Mouse (Mus musculus) intestine, postnatal 0 days (tissue): ENCODE results near the gene C1qtnf4. TPM values are rescaled to one million over a fixed set of nuclear protein-coding genes. Genes with fewer than 3 reads are reported as not detected.

Source experiments
- ATAC-seq: fragments of 200-750 bp; cut with Nextera tagmentation; 2 replicates; pipeline ENCODE4 v1.8.0; 2017; ENCODE audit warnings: mild to moderate bottlenecking, moderate TSS enrichment, moderate library complexity
- H3K27ac ChIP-seq: fragments of 300-500 bp; sonication (generic); 2 replicates; pipeline ENCODE4 v1.5.1; 2014; ENCODE audit warnings: mild to moderate bottlenecking, low read depth, low read length, moderate library complexity
- H3K27me3 ChIP-seq: fragments of 300-500 bp; sonication (generic); replicated peaks from 2 replicates; pipeline ENCODE4 v1.6.1; 2014; ENCODE audit warnings: low read length, mixed read lengths; ENCODE audit not compliant: control insufficient read depth, insufficient read depth
- H3K36me3 ChIP-seq: fragments of 300-500 bp; sonication (generic); 2 replicates; pipeline ENCODE4 v1.6.1; 2014; ENCODE audit warnings: mild to moderate bottlenecking, moderate library complexity; ENCODE audit not compliant: control insufficient read depth, insufficient read depth
- H3K4me1 ChIP-seq: fragments of 300-500 bp; sonication (generic); replicated peaks from 2 replicates; pipeline ENCODE4 v1.6.1; 2014; ENCODE audit warnings: antibody characterized with exemption, low read length, mixed read lengths; ENCODE audit not compliant: control insufficient read depth, insufficient read depth
- H3K4me2 ChIP-seq: fragments of 300-500 bp; sonication (generic); replicated peaks from 2 replicates; pipeline ENCODE4 v1.6.1; 2014; ENCODE audit warnings: low read depth, mild to moderate bottlenecking, moderate library complexity
- H3K4me3 ChIP-seq: fragments of 300-500 bp; sonication (generic); 2 replicates; pipeline ENCODE4 v1.5.1; 2014; ENCODE audit warnings: low read depth, low read length
- H3K9ac ChIP-seq: fragments of 300-500 bp; sonication (generic); 2 replicates; pipeline ENCODE4 v1.6.1; 2014; ENCODE audit warnings: mild to moderate bottlenecking, low read depth, low read length
- H3K9me3 ChIP-seq: fragments of 300-500 bp; sonication (generic); 2 replicates; pipeline ENCODE4 v1.6.1; 2016; ENCODE audit warnings: mixed run types; ENCODE audit not compliant: control insufficient read depth
- CTCF ChIP-seq: sonication (generic); IDR thresholded peaks from 2 replicates; pipeline ENCODE4 v1.5.1; 2016; ENCODE audit warnings: low read depth, mild to moderate bottlenecking, control low read depth, antibody characterized with exemption, moderate library complexity
- WGBS: fragments of 180-500 bp; shearing (Covaris S2); extraction: QIAGEN DNeasy Blood & Tissue Kit; methylation state at CpG from one replicate; pipeline ENCODE4 v1.1.7; 2014; 5-methylcytosine and 5-hydroxymethylcytosine counted together
- polyA plus RNA-seq: library from polyadenylated mRNA; unstranded; fragments of >200 nt; fragmentation: Nextera tagmentation; extraction: Ambion mirVana; gene quantifications from 2 replicates; pipeline ENCODE4 v1.2.1, GENCODE M21; 2015

The C1qtnf4 gene
- polyA plus RNA-seq, result 6.5 and 7.6 TPM in 2 replicates

DNA sequence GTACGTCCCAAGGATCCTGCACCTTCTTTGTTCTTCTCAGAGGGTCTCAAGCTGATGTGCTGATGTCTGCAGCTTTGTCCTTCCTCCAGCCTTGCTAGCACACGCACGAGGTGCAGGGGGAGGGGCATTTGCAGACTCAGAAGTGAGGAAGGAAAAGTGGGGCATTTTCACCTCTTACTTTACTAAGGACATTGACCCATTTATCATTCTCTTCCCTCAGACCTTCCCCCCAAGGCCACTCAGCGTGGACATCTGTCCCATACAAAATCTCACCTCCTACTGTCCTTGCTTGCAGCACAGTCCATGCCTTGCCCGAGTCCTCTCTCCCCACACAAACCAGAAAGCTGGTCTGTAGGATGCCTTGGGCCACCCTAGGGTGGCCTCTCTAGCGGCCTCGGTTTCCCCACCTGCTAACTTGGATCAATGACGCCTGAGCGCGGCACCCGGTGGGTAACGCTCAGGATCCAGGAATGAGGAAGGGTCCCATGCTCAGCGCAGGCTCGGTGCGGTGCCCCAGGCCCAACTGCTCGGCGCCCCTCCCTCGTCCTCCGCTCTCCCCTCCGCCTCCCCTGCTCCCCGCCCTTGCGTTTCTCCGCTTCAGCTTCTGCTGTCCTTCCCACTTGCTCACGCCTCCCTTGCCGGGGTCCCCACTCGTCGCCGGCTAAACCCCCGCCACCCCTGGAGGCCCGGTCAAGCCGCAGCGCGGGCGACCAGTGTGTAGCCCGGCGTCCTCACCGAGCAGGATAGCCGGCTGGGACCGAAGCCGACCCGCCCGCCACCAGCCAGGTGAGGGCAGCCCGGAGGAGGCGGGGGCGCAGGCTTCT, at the start of gene C1qtnf4:
C1qtnf4 (plus strand) TSS at position 643 of the 824 bp plus-strand sequence.
- H3K9ac ChIP-seq, result peak within 1 kb of the TSS; percentile 22; the same call in 1 of the 2 replicates
- H3K9me3 ChIP-seq, result no peaks in the 10 kb centered on the region
- H3K36me3 ChIP-seq, result no peaks in the 10 kb centered on the region
- peaks cover 4% of the 10 kb centered on the region; the same call in 1 of the 2 replicates for H3K4me1 ChIP-seq
- no peak within 1 kb of the TSS for H3K27ac ChIP-seq
- no peak for TF ChIP-seq CTCF
- peak within 1 kb of the TSS; percentile 77 for H3K4me2 ChIP-seq
- WGBS, result 3% methylated on average over 45 of the region's 45 CpGs
- no peak for ATAC-seq
- H3K27me3 ChIP-seq, result peaks cover 35% of the 10 kb centered on the region
- peak within 1 kb of the TSS; percentile 42 for H3K4me3 ChIP-seq

DNA sequence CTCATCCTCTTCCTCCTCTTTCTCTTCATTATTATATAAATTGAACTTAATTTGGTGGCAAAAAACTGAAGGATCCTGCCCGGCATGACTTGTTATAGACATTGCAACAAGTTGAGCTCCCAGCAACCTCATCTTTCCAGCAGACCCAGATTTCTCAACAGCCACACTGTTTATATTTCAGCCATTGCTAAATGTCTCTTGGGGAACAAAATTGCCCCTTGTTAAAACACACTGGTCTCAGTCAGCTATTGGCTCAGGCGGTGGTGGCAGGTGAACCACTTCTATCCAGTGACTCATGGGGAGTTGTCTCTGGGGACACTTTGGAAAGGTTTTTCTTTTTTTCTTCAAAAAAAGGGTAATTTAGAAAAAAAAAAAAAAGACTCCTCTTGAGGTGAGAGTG, 47.0 kb upstream of the C1qtnf4 start:
- H3K9ac ChIP-seq, result no peak overlapping the region
- no peaks in the 10 kb centered on the region for H3K4me1 ChIP-seq
- 82% methylated on average over 2 of the region's 2 CpGs for WGBS
- no peak overlapping the region for H3K27ac ChIP-seq
- no peak for ATAC-seq
- TF ChIP-seq CTCF, result no peak
- no peaks in the 10 kb centered on the region for H3K36me3 ChIP-seq
- H3K4me3 ChIP-seq, result no peak overlapping the region
- H3K9me3 ChIP-seq, result no peaks in the 10 kb centered on the region
- no peak overlapping the region for H3K4me2 ChIP-seq
- H3K27me3 ChIP-seq, result no peaks in the 10 kb centered on the region

DNA sequence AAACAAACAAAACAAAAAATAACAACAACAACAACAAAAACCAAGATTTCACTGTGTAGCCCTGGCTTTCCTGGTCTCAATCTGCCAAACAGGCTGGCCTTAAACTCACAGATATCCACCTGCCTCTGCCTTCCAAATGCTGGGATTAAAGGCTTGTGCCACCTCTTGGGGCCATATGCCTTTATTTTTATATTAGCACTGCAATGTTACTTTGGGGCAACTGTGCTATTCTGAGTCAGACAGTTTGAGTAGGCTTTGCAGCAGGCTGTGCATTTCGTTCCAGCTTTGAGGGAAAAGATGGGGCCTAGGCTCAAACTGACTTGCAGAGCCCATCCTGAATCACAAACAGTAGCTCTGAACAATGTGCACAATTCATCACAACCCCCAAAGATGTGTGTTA, 42.0 kb upstream of the C1qtnf4 start:
- TF ChIP-seq CTCF, result no peak
- 84% methylated on average over 1 of the region's 1 CpGs for WGBS
- H3K4me3 ChIP-seq, result no peak overlapping the region

DNA sequence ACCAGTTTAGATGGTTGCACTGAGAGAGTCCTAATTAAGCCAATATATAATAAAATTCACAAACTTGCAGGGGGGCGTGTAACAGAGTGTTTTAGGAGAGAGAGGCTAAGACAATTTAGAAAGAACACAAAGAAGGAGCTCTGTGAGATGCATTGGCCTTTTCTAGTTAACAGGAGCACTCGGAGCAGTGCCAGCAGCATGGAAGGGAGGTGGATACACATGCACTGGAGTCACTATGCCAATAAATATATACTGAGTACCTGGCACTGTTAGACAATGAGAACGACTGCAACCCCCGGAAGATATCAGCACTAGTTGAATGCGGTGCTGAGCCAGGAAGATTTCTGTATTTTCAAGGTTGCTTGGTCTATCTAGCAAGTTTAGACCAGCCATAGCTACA, 41.4 kb upstream of the C1qtnf4 start:
- Histone ChIP-seq H3K27ac (no peak overlapping the region), H3K4me2 (no peak overlapping the region), H3K9ac (no peak overlapping the region), H3K4me3 (no peak overlapping the region), H3K36me3 (no peaks in the 10 kb centered on the region), H3K27me3 (no peaks in the 10 kb centered on the region), H3K9me3 (no peaks in the 10 kb centered on the region), H3K4me1 (peaks cover 9% of the 10 kb centered on the region; the same call in 1 of the 2 replicates)
- no peak for ATAC-seq
- no peak for TF ChIP-seq CTCF
- 66% methylated on average over 5 of the region's 5 CpGs for WGBS

More for the DNA sequence above, 42.0 kb upstream of the C1qtnf4 start:
- H3K27ac ChIP-seq, result no peak overlapping the region
- H3K4me1 ChIP-seq, result peaks cover 9% of the 10 kb centered on the region; the same call in 1 of the 2 replicates
- no peaks in the 10 kb centered on the region for H3K27me3 ChIP-seq
- no peak overlapping the region for H3K9ac ChIP-seq
- H3K4me2 ChIP-seq, result no peak overlapping the region
- H3K36me3 ChIP-seq, result no peaks in the 10 kb centered on the region
- H3K9me3 ChIP-seq, result no peaks in the 10 kb centered on the region
- no peak for ATAC-seq

DNA sequence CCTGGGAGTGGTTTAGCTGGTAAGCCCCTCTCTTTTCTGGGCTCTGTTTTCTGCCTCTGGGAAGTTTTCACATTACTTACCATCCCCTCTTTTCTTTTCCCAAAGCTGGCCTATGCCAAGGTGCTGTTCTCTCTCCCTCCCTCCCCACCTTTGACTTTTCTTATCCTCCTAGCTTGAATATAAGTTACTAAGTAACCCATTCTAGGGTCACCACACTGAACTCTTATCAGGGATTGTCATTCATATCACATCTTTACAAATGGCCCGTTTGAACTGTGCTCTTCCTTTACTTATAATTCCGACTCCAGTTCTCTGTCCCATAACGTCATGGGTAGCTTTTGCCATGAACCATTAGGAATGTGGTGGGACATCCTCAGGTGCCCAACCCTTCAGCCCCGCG, 40.4 kb upstream of the C1qtnf4 start:
- Histone ChIP-seq H3K9me3 (no peaks in the 10 kb centered on the region), H3K4me2 (no peak overlapping the region), H3K36me3 (0 out of 2 replicates have a peak, but pooled peaks cover under 1% of the 10 kb centered on the region), H3K27me3 (no peaks in the 10 kb centered on the region), H3K9ac (no peak overlapping the region), H3K4me3 (no peak overlapping the region), H3K27ac (no peak overlapping the region), H3K4me1 (peaks cover 9% of the 10 kb centered on the region; the same call in 1 of the 2 replicates)
- ATAC-seq, result peak; percentile 37; the same call in 1 of the 2 replicates
- WGBS, result 34% methylated on average over 5 of the region's 5 CpGs
- TF ChIP-seq CTCF, result no peak

DNA sequence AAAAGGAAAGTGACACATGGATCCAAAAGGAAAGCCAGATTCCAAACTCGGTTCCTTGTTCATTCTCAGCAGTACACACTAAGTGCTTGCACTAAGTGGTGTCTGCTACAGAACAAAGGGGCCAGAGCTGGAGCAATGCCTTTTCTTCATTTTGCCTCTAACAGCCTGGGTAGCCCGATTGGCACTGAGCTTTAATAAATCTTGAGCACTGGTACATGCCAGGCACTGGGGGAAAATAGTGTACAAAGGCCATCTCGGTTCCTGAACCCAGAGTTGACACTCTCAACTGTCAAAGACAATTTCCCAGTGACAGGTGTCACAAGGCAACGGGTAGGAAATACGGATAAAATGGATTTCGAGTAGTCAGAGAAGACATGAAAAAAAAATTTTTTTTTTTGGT, 39.5 kb upstream of the C1qtnf4 start:
- no peak for ATAC-seq
- Histone ChIP-seq H3K9ac (peak overlapping the region; percentile 84; the same call in 1 of the 2 replicates), H3K36me3 (peaks cover 9% of the 10 kb centered on the region), H3K27ac (peak overlapping the region; percentile 57), H3K4me1 (peaks cover 9% of the 10 kb centered on the region; the same call in 1 of the 2 replicates), H3K9me3 (no peaks in the 10 kb centered on the region), H3K4me2 (peak overlapping the region; percentile 76), H3K4me3 (peak overlapping the region; percentile 82; the same call in 1 of the 2 replicates), H3K27me3 (no peaks in the 10 kb centered on the region)
- no peak for TF ChIP-seq CTCF
- 32% methylated on average over 6 of the region's 6 CpGs for WGBS
